Mouse (Mus musculus) monocyte, adult 59 days (primary cell): ENCODE data around the gene Gm28553. TPM values are rescaled to one million over a fixed set of nuclear protein-coding genes. Genes with fewer than 3 reads are reported as not detected.

Experiments used
- total RNA-seq, 2 experiments: library from RNA; stranded (reverse); gene quantifications; one replicate each; pipeline ENCODE4 v1.2.4; 2023

Gene Gm28553
- total RNA-seq, result not detected

DNA sequence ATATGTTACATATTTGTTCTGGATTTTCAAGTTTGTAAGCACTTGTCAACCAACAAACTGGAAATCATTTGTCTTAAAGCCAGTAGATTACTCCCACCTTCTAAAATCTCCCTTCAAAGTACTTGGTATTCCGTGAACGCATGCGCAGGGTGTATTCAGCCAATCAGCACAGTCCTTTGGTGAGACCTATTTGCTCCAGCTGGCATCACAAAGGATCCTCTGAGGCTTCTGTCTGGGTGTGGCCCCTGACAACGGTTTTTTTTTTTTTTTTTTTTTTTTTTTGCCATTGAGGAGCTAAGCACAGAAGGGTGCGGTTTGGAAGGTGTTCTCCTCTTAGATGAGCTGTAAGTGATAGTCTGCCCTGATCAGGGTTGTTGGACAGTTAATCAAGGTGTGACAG, at the start of gene Gm28553:
TSS of gene Gm28553 (plus strand) at position 301 of the 400 bp plus-strand sequence.

